Mouse (Mus musculus) adrenal gland, adult 8-10 months (tissue): ENCODE results near the gene Nedd4. TPM values are rescaled to one million over a fixed set of nuclear protein-coding genes. Genes with fewer than 3 reads are reported as not detected.

Experiments
- DNase-seq: peaks from one replicate; pipeline ENCODE4 v3.0.0; 2022
- total RNA-seq, 4 experiments: library from RNA; stranded (reverse); gene quantifications; 2 replicates each; pipeline ENCODE4 v1.2.4; 2022

Nedd4 gene
- total RNA-seq, 4 experiments from 2014 or later = 380 to 518 (median 475) TPM

DNA sequence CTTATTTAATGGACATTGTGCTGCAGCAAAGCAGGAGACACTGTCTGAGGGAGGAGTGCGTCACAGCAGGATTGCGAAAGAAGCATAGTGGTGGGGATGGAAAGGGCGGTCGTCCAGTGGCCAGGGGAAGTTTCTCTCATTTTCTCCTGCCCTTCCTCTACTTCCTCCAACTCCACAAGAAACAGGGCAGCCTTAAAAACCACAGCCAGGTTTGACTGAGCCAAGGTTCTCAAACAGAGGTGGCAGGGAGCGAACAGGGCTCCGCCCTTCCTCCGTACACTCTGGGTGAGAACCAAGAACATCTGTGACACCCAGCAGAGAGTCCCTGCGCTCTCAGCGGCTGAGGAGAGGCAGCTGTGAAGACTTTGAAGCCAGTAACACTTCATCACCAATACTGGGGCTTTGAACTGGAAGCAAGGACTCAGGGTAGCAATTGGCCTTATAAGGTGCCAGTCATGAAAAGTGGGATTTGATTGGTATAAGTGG is 135.0 kb downstream of the Nedd4 start:
- DNase-seq = no peak

Other genes with a start within 250 kb of the Nedd4 start
- 1 to 10 TPM; 1.3 to 2.1 (median 2.0) TPM for gene Mns1, start 224.3 kb upstream of the Nedd4 start, total RNA-seq
- gene Tex9, start 170.1 kb upstream of the Nedd4 start, total RNA-seq = 10 to 100 TPM in 2 of 4 experiments, 1 to 10 TPM in 2; 3.9 to 20.1 (median 11.7) TPM
- 10 to 100 TPM; 20.0 to 28.9 (median 23.8) TPM for gene Rfx7, start 130.1 kb upstream of the Nedd4 start, total RNA-seq
- under 1 TPM; 0.16 to 0.28 (median 0.22) TPM for gene Prtg, start 144.5 kb downstream of the Nedd4 start, total RNA-seq